Mouse (Mus musculus): ENCODE measurements around the gene Dnah12.
"Not testable (repeated sequence)": the region's sequence is repeated elsewhere in the genome, so short reads cannot be mapped to it uniquely, and the experiment has no call there.

Dnah12 gene

DNA sequence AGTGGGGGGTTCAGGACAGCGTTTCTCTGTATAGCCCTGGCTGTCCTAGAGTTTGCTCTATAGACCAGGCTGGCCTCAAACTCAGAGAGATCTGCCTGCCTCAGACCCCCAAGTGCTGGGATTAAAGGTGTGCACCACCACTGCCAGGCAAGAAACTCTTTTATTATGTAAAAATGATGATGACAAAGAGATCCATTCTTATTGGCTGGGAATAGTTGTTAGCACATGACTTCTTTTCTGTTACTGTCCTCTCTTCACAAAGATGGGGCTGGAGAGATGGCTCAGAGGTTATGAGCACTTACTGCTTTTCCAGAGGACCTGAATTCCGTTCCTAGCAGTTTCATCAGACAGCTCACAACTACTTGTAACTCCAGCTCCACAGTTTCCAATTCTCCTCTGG, 186.9 kb downstream of the Dnah12 start:
- no peak for DNase-seq (ENCODE audit: low read depth, low spot score)

DNA sequence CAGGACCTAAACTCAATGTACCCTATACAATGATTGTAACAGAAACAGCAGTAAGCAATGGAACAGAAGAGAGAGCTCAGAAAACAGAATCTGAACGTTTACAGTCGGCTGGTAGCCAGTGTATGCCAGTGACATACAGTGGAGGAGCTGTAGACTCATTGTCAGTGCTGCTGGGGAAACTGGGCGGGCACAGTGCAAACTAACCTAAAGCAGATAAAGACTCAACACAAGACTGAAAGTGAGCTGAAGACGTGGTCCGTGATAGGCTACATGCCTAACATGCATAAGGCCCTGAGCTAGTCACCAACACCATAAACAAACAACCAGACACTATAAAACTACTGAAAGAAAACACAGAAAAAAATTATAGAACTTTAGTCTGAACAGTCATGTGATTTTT, 188.6 kb downstream of the Dnah12 start:
- DNase-seq (ENCODE audit: low read depth, low spot score): no peak

DNA sequence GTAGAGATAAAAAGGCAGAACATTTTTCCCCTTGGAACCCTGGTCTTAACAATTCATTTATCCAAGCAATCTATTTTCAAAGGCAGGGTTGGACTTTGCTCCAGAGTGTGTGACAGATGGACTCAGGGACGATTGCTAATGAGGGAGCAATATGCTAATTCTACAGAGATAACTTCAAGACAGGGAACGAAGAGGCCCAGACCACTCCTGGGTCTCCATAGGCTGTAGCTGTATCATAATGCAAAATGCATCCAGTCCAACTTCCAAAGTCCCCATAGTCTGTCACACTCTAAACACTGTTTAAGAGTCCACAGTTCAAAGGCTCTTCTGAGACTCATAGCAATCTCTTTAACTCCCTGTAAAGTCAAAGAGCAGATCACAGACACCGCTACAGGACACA, 194.2 kb downstream of the Dnah12 start:
- no peak for DNase-seq (ENCODE audit: low read depth, low spot score)

DNA sequence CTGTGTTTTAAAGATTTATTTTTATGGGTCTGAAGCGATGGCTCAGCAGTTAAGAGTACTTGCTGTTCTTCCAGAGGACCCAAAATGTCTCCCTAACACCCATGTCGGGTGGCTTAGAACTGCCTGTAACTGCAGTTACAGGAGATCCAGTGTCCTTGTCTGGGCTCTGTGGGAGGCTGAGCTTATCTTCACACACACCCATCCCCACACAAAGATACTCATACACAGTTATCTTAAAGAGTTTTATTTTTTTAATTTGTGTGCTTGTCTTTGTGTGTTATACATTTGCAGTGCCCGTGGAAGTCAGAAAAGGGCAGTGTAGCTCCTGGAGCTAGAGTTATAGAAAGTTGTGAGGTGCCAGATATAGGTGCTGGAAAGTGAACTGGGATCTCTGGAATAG, 197.7 kb downstream of the Dnah12 start:
- DNase-seq (ENCODE audit: low read depth, low spot score): no peak

DNA sequence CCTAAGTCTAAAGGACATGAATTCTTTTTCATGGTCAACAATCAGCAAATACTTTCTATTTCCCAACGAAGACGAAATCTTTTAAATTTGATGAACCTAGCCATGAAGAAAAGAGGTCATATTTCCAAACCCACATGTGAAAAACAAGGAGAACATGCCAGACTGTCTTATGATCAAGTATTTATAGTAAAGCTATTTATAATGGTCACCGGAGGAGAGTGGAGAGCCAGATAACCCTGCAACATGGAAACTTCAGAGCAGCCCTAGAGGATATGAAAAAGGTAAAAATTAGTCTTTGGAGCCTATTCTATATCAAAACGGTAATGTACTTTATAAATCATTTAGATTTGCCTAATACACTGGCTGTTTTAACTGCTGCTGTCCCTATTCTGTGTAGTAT, 201.3 kb downstream of the Dnah12 start, which contains the start of gene Asb14:
Gene Asb14, plus strand, starts transcription at position 166 of the 400 bp plus-strand sequence.
- DNase-seq (ENCODE audit: low read depth, low spot score): no peak

DNA sequence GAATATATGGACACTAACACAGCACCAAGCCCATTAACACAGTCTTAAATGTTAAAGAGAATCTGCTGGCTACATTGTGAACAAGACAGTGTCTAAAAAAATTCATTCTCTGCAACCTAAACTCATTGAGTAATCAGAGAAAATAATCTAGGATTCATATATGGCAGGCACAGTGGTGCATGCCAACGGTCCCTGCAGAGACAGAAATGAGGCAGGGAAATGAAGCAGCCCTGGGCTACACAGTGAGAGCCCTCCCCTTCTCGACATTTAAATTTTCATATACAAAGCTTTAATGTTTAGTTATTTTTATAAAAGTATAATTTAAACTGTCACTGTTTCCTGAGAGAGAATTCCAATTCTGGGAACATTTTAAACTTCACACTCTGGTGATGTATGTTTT, 206.4 kb downstream of the Dnah12 start:
- no peak for DNase-seq (ENCODE audit: low read depth, low spot score)

DNA sequence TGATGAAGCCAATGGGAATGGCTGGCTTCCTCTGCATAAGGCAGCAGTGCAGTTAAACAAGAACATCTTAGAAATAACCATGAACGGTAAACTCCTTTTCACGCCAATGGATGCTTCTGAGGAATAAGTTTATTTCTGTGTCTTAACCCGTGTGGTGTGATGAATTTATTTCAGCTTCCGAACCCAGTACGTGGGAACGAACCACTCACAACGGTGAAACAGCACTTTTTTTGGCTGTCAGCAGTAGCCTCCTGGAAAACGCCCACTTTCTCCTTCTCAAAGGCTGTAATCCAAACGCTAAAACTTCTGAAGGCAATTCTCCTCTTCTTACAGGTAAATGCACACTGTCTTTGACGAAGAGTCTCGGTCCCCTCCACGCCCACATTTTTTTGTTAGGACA, 207.8 kb downstream of the Dnah12 start:
- no peak for DNase-seq (ENCODE audit: low read depth, low spot score)

DNA sequence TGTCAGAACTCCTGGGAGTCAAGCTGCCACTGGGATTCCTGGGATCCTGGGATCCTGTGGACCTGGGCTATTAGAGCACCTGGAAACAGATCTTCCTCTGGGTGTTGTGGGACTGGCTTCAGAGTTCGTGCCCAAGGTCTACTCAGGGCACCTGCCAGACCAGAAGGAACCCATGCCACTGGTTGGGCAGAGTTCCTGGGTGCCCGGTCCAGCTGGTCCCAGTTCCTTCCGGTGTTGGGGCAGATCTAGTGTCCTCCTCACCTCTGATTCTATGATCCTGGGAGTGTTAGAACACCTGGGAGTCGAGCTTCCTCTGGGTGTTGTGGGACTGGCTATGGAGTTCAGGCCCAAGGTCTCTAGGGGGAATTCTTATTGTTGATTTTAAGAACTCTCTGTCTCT, 214.3 kb downstream of the Dnah12 start:
- DNase-seq (ENCODE audit: low read depth, low spot score): no peak

DNA sequence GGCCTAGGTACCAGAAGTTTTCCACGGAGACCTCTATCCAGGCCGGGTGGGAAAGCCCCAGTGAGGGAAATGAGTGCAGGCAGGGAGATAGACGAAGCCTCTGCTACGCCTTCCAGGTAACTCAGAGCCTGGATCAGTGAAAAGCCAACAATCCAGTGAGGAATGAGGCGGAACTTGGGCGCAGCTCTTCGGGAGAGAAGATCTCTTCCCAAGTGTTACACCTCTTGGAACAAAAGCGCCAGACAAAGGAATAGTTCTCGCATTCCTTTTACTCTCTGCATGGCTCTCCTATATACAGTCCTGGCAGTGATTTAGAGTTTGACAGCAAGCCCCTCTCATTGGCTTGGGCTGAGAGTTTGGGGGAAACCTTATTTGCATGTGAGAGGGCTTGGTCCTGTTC, 217.4 kb downstream of the Dnah12 start:
- DNase-seq (ENCODE audit: low read depth, low spot score): not testable (repeated sequence)

DNA sequence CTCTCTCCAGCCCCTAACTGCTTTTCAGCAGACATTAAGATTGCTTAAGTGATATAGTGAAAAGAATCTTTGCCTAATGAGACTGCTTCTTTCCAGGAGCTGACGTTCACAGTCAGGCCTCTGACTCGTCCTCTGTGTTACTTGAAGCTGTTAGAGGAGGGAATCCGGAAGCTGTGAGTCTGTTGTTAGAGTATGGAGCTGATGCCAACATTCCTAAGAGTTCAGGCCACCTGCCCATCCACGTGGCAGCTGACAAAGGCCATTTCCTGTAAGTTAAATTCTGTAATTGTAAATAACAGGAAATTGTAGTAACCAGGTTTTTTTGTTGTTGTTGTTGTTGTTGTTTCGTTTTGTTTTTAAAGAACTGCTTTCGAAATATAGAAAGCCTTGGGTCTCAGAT, 218.1 kb downstream of the Dnah12 start:
- no peak for DNase-seq (ENCODE audit: low read depth, low spot score)

DNA sequence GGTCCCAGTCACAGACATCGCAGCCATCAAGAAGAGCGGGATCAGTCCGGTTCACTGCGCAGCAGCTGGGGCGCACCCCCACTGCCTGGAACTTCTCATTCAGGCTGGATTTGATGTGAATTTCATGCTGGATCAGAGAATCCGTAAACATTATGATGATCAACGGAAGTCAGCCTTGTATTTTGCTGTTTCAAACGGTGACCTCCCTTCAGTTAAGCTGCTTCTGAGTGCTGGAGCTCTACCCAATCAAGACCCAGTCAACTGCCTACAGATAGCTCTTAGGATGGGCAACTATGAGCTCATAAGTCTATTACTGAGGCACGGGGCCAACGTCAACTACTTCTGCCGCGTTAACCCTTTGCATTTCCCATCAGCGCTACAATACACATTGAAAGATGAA, 218.8 kb downstream of the Dnah12 start:
- DNase-seq (ENCODE audit: low read depth, low spot score): no peak

DNA sequence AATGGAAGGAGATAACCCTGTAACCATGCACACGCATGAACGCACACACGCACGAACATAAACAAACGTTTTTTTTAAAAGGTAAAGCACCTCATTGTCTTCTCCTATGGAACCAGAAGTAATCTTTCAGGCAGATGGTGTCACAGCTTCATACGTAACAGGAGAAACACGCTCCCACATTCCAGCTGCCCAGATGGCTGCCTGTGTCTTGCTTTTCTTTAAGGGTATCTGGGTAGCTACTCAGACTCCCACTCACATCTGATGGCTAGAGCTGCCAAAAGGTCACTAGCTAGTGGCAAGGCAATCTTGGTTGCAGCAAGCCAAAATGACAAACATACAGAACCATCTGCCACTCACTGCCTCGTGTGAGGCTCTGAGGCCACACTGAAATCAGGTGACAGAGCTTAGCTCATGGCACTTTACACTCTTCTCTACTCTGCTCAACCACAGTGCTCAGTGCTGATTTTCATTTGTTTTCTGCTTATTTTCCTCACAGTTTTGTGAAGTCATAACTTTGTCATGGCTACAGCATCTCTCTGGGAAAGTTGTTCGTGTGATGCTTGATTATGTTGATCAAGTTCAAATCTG, 220.7 kb downstream of the Dnah12 start:
- no peak for DNase-seq (ENCODE audit: low read depth, low spot score)

DNA sequence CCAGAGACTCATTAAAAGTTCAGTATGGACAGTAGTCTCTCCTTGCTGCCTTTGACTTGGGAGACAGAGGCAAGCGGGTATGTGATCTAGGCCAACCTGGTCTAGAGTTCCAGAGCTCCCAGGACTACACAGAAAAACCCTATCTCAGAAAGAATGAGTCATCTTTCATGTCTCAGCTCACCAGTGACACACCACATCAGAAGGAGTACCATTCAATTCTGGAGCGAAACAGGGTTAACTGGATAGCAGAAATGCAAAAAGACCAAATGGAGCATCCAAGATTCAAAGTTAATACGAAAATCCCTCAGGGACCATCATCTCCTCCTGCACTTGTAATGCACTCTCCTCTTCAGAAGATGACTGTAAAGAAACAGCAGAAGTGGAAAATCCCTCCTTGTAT, 226.2 kb downstream of the Dnah12 start:
- DNase-seq (ENCODE audit: low read depth, low spot score): no peak

DNA sequence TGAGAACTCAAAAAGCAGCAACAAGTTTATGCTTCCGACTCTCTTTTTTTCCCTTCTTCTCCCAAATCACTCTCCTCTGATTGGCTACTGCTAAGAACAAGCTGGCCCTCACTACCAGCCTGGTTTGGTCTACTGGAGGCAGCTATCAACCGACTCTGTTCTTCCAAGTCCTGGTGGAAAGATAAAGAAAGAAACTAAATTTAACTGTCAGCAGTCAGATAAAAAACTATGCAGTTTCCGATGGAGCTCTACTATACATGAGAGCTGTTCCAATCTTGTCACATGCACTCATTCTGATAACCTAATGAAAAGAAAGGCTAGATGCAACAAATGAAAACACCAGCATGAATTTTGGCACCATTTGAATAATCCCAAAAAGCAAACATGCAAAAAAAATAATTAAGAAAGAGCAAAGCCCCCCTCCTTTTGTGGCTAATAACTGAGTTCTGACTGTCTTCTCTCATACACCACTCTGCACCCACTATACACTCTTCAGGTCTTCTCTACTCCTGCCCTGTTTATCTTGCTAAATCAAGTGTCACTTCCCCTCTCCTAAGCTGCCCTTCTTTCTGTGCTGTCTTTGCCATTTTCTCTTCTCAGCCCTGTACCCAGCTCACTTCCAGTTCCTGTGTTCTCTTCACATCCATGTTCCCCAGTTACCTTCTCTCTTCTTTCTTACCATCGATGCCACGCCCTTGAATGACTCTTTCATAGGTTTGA, 230.8 kb downstream of the Dnah12 start:
- no peak for DNase-seq (ENCODE audit: low read depth, low spot score)

DNA sequence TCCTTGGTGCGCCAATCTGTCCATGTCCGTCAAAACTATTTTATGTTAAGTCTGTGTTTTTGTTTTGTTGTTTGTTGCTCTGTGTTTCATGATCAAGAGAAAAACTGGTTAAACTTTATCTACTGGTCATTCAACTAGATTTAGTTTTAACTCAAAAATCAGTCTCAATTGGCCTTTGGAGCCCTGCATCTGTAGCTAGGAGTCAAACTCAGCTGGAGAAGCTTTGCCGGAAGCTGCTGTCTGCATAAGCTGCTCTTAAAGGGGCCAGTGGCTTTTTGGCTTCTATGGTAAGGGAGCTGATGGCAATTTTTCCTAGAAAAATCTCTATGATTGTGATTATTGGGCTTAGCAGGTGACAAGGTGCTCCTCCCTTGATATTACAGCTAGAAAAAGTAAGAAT, 241.8 kb downstream of the Dnah12 start:
- DNase-seq (ENCODE audit: low read depth, low spot score): no peak

DNA sequence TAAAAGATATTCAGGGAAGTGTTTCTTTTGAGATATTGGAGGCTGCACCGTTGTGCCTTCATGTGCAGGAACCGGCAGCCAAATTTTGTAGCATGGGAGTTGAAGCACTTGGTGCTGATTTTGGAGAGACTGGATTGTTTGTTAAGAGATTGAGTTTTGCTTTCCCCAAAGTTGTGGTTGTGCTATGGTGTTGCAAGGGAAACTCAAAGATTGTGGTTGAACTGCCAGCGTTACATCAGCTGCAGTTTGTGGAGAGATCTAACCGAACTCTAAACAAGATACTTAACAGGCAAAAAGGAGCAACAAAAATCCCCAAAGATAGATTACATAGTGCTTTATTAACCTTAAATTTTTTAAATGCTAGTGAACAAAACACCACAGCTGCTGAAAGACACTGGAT, 242.5 kb downstream of the Dnah12 start:
- DNase-seq (ENCODE audit: low read depth, low spot score): no peak

Measured in c-Kit-negative CD71-positive TER-119-positive erythroid progenitor cells, embryonic 14.5 days (primary cell).